10 mouse cellular contexts compared by ENCODE assay signal in the genomic region with DNA sequence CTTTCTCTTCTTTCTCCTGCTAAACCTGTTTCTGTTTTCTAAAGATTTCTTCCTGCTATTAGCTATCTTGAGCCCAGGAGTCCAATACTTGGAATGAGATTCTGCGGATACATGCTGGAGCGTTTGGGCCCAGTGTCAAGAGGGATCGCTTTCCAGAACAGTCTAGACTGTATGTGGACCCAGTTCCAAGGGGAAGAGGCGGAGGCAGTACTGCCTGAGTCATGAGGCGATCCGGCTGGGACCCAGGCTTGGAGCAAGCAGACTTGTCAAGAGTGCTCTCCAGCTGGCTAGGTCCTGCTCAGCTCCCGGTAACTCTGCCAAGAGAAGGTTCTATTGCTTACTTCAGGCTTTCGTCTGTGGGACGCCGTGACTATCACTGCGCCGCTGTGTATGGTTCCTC. TPM values are rescaled to one million over a fixed set of nuclear protein-coding genes. Genes with fewer than 3 reads are reported as not detected.
A peak's percentile ranks its signal among the peaks of the same experiment; 100 is the strongest.
DNase-seq lines count a peak whose midpoint lies in the region; ATAC-seq lines count a peak whose summit lies in the region.
"Had no signal": no experiment of that assay in that cellular context is flagged by ENCODE, and none has a peak within 500 bp of the region (broad histone marks: within the 10 kb centered on the region; RNA-seq: fewer than 3 reads in every experiment).

No protein-coding gene starts in this region.

- DNase-seq in kidney, adult 18-20 months, result peak; percentile 13
- DNase-seq in lung, postnatal 14 days, result peak; percentile 68
- peak; percentile 38 to 74 for DNase-seq in urinary bladder, postnatal 36 days (ENCODE audit: low spot score in 2 of 2)
- DNase-seq in spleen, adult 12 weeks (ENCODE audit: low spot score), result no peak
- DNase-seq in embryo, embryonic 10.5 days (ENCODE audit: low spot score), result no peak

- WGBS in kidney, embryonic 15.5 days, result 86% methylated on average over 12 of the region's 12 CpGs
- WGBS in embryonic facial prominence, embryonic 15.5 days, result 78% methylated on average over 12 of the region's 12 CpGs
- 79% methylated on average over 12 of the region's 12 CpGs for WGBS in intestine, embryonic 16.5 days

- H3K27me3 ChIP-seq in kidney, embryonic 15.5 days, result no peaks in the 10 kb centered on the region
- H3K27me3 ChIP-seq in embryonic facial prominence, embryonic 15.5 days, result no peaks in the 10 kb centered on the region
- H3K27me3 ChIP-seq in intestine, embryonic 16.5 days (replicated peaks; ENCODE audit: control insufficient read depth, insufficient read depth, low read length), result no peaks in the 10 kb centered on the region
- H3K27me3 ChIP-seq: Patski had no signal

- H3K4me2 ChIP-seq in kidney, embryonic 15.5 days, result no peak overlapping the region
- H3K4me2 ChIP-seq in embryonic facial prominence, embryonic 15.5 days (replicated peaks), result no peak overlapping the region
- H3K4me2 ChIP-seq in intestine, embryonic 16.5 days (ENCODE audit: low read depth, low read length), result no peak overlapping the region

- H3K36me3 ChIP-seq in kidney, embryonic 15.5 days, result no peaks in the 10 kb centered on the region
- H3K36me3 ChIP-seq in embryonic facial prominence, embryonic 15.5 days, result no peaks in the 10 kb centered on the region
- H3K36me3 ChIP-seq in intestine, embryonic 16.5 days (ENCODE audit: control insufficient read depth, insufficient read depth, low read length), result no peaks in the 10 kb centered on the region

- no peak overlapping the region for H3K4me3 ChIP-seq in kidney, embryonic 15.5 days (replicated peaks)
- no peak overlapping the region for H3K4me3 ChIP-seq in embryonic facial prominence, embryonic 15.5 days (replicated peaks)
- no peak overlapping the region for H3K4me3 ChIP-seq in intestine, embryonic 16.5 days (ENCODE audit: low read length)

- no peaks in the 10 kb centered on the region for H3K9me3 ChIP-seq in kidney, embryonic 15.5 days (replicated peaks)
- H3K9me3 ChIP-seq in embryonic facial prominence, embryonic 15.5 days (replicated peaks), result no peaks in the 10 kb centered on the region
- no peaks in the 10 kb centered on the region for H3K9me3 ChIP-seq in intestine, embryonic 16.5 days (ENCODE audit: control insufficient read depth, low read length)

- no peaks in the 10 kb centered on the region for H3K4me1 ChIP-seq in kidney, embryonic 15.5 days
- no peaks in the 10 kb centered on the region for H3K4me1 ChIP-seq in embryonic facial prominence, embryonic 15.5 days
- H3K4me1 ChIP-seq in intestine, embryonic 16.5 days (ENCODE audit: control insufficient read depth, insufficient read depth, low read length), result no peaks in the 10 kb centered on the region

- no peak overlapping the region for H3K27ac ChIP-seq in kidney, embryonic 15.5 days
- 0 out of 2 replicates have a peak overlapping the region, but pooled peaks have one; percentile 2 for H3K27ac ChIP-seq in embryonic facial prominence, embryonic 15.5 days (replicated peaks)
- H3K27ac ChIP-seq in intestine, embryonic 16.5 days (ENCODE audit: low read length), result no peak overlapping the region
- H3K27ac ChIP-seq: liver, embryonic 14.5 days had no signal

- no peak for ATAC-seq in kidney, embryonic 15.5 days (replicated peaks; ENCODE audit: low FRiP score)
- ATAC-seq in embryonic facial prominence, embryonic 15.5 days (ENCODE audit: insufficient number of reproducible peaks, low FRiP score, low TSS enrichment, low read depth), result no peak
- ATAC-seq in intestine, embryonic 16.5 days, result peak; percentile 56; the same call in 1 of the 2 replicates

- no peak overlapping the region for H3K9ac ChIP-seq in kidney, embryonic 15.5 days
- no peak overlapping the region for H3K9ac ChIP-seq in embryonic facial prominence, embryonic 15.5 days
- H3K9ac ChIP-seq in intestine, embryonic 16.5 days (ENCODE audit: low read depth, low read length), result no peak overlapping the region
- H3K9ac ChIP-seq: liver, embryonic 14.5 days had no signal

RNA-seq across cellular contexts. Expression of a gene that starts 50.7 kb away (rescaled TPM):
- polyA plus RNA-seq in kidney, embryonic 15.5 days (2015; fragmentation: Nextera tagmentation; extraction: Ambion mirVana), result 54.8 and 56.1 TPM in 2 replicates
- 50.4 and 50.6 TPM in 2 replicates for polyA plus RNA-seq in embryonic facial prominence, embryonic 15.5 days (2015; fragmentation: Nextera tagmentation; extraction: Ambion mirVana)
- polyA plus RNA-seq in intestine, embryonic 16.5 days (2015; fragmentation: Nextera tagmentation; extraction: Ambion mirVana), result 17.7 and 18.3 TPM in 2 replicates

Comparison
In these comparisons a context has a peak if more than half of its experiments do, and no peak if none do; other contexts are left out.
1. DNase-seq: peak in kidney, adult 18-20 months (single experiment), lung, postnatal 14 days (single experiment) and urinary bladder, postnatal 36 days (2 of 2); none in spleen, adult 12 weeks (single experiment) and embryo, embryonic 10.5 days (single experiment).